Mouse (Mus musculus) hindbrain, embryonic 13.5 days (tissue): ENCODE measurements around the gene Dcun1d2. TPM values are rescaled to one million over a fixed set of nuclear protein-coding genes. Genes with fewer than 3 reads are reported as not detected.
"Not testable (repeated sequence)": the region's sequence is repeated elsewhere in the genome, so short reads cannot be mapped to it uniquely, and the experiment has no call there.

Experiments used
- ATAC-seq: fragments of 200-750 bp; cut with Nextera tagmentation; 2 replicates; pipeline ENCODE4 v1.8.0; 2017; ENCODE audit warnings: moderate TSS enrichment; ENCODE audit not compliant: low FRiP score
- H3K27ac ChIP-seq: fragments of 300-500 bp; sonication (generic); 2 replicates; pipeline ENCODE4 v1.5.1; 2015; ENCODE audit warnings: inconsistent platforms, mild to moderate bottlenecking, moderate library complexity
- H3K27me3 ChIP-seq: fragments of 300-500 bp; sonication (generic); 2 replicates; pipeline ENCODE4 v1.6.1; 2015; ENCODE audit warnings: mild to moderate bottlenecking, inconsistent platforms
- H3K36me3 ChIP-seq: fragments of 300-500 bp; sonication (generic); 2 replicates; pipeline ENCODE4 v1.6.1; 2015; ENCODE audit warnings: mild to moderate bottlenecking, inconsistent platforms
- H3K4me1 ChIP-seq: fragments of 300-500 bp; sonication (generic); replicated peaks from 2 replicates; pipeline ENCODE4 v1.6.1; 2015; ENCODE audit warnings: inconsistent platforms
- H3K4me2 ChIP-seq: fragments of 300-500 bp; sonication (generic); 2 replicates; pipeline ENCODE4 v1.6.1; 2015; ENCODE audit warnings: inconsistent platforms, mild to moderate bottlenecking, moderate library complexity
- H3K4me3 ChIP-seq: fragments of 300-500 bp; sonication (generic); 2 replicates; pipeline ENCODE4 v1.5.1; 2015; ENCODE audit warnings: mild to moderate bottlenecking, inconsistent platforms
- H3K9ac ChIP-seq: fragments of 300-500 bp; sonication (generic); 2 replicates; pipeline ENCODE4 v1.6.1; 2015; ENCODE audit warnings: mild to moderate bottlenecking, inconsistent platforms
- H3K9me3 ChIP-seq: fragments of 300-500 bp; sonication (generic); 2 replicates; pipeline ENCODE4 v1.6.1; 2016; ENCODE audit warnings: inconsistent platforms
- WGBS: fragments of 180-500 bp; shearing (Covaris S2); methylation state at CpG from one replicate; pipeline ENCODE4 v1.1.7; 2015; 5-methylcytosine and 5-hydroxymethylcytosine counted together
- polyA plus RNA-seq: library from polyadenylated mRNA; unstranded; fragments of >200 nt; fragmentation: Nextera tagmentation; extraction: Ambion mirVana; gene quantifications from 2 replicates; pipeline ENCODE4 v1.2.1, GENCODE M21; 2015

Gene Dcun1d2
- polyA plus RNA-seq: 33.7 and 34.0 TPM in 2 replicates

- no peaks in the 10 kb centered on the region for H3K9me3 ChIP-seq
- H3K4me3 ChIP-seq: peak within 1 kb of the TSS; percentile 93
- no peaks in the 10 kb centered on the region for H3K27me3 ChIP-seq
- H3K9ac ChIP-seq: peak within 1 kb of the TSS; percentile 88
- peaks cover 18% of the 10 kb centered on the region for H3K36me3 ChIP-seq
- under 1% methylated on average over 79 of the region's 79 CpGs for WGBS
- ATAC-seq: peak; percentile 95
- H3K27ac ChIP-seq: peak within 1 kb of the TSS; percentile 87
- peak within 1 kb of the TSS; percentile 96 for H3K4me2 ChIP-seq
- H3K4me1 ChIP-seq: peaks cover 37% of the 10 kb centered on the region
Observed at GRCm38 (mm10) chr8:13287692-13288623, at the start of gene Dcun1d2, which contains the start of gene Tmco3. Gene Dcun1d2, minus strand, starts transcription at chr8:13288131. Gene Tmco3, plus strand, starts transcription at chr8:13288190.

GRCm38 (mm10) chr8:13337678-13338077 lies 49.7 kb upstream of the Dcun1d2 start:
- H3K4me3 ChIP-seq: peak overlapping the region; percentile 92
- 82% methylated on average over 3 of the region's 3 CpGs for WGBS
- peak; percentile 12; the same call in 1 of the 2 replicates for ATAC-seq

GRCm38 (mm10) chr8:13337245-13337644 lies 49.3 kb upstream of the Dcun1d2 start:
- H3K36me3 ChIP-seq: peaks cover 15% of the 10 kb centered on the region
- not testable (repeated sequence) for H3K9ac ChIP-seq, ATAC-seq, H3K27ac ChIP-seq, H3K9me3 ChIP-seq, H3K4me3 ChIP-seq, H3K4me2 ChIP-seq, H3K27me3 ChIP-seq
- 92% methylated on average over 6 of the region's 6 CpGs for WGBS
- H3K4me1 ChIP-seq: peaks cover 29% of the 10 kb centered on the region

More at GRCm38 (mm10) chr8:13337678-13338077, 49.7 kb upstream of the Dcun1d2 start:
- H3K4me2 ChIP-seq: peak overlapping the region; percentile 91
- peaks cover 29% of the 10 kb centered on the region for H3K4me1 ChIP-seq
- peak overlapping the region; percentile 94; the same call in 1 of the 2 replicates for H3K9ac ChIP-seq
- peaks cover 19% of the 10 kb centered on the region for H3K36me3 ChIP-seq
- H3K27ac ChIP-seq: peak overlapping the region; percentile 71
- no peaks in the 10 kb centered on the region for H3K9me3 ChIP-seq
- no peaks in the 10 kb centered on the region for H3K27me3 ChIP-seq

- Histone ChIP-seq H3K27me3 (no peaks in the 10 kb centered on the region), H3K9me3 (no peaks in the 10 kb centered on the region), H3K27ac (no peak overlapping the region), H3K36me3 (no peaks in the 10 kb centered on the region), H3K4me1 (peaks cover 9% of the 10 kb centered on the region), H3K4me2 (no peak overlapping the region), H3K4me3 (no peak overlapping the region), H3K9ac (no peak overlapping the region)
- WGBS: 47% methylated on average over 1 of the region's 1 CpGs
- ATAC-seq: no peak
Observed at GRCm38 (mm10) chr8:13334671-13335070, 46.7 kb upstream of the Dcun1d2 start.

- Histone ChIP-seq H3K27me3 (no peaks in the 10 kb centered on the region), H3K27ac (no peak overlapping the region), H3K4me3 (no peak overlapping the region), H3K4me2 (no peak overlapping the region), H3K9ac (no peak overlapping the region), H3K4me1 (peaks cover 9% of the 10 kb centered on the region), H3K36me3 (peaks cover 15% of the 10 kb centered on the region), H3K9me3 (no peaks in the 10 kb centered on the region)
- no peak for ATAC-seq
- WGBS: 40% methylated on average over 5 of the region's 5 CpGs
Observed at GRCm38 (mm10) chr8:13326598-13326997, 38.7 kb upstream of the Dcun1d2 start.

- H3K4me2 ChIP-seq: no peak overlapping the region
- no peaks in the 10 kb centered on the region for H3K27me3 ChIP-seq
- peaks cover 85% of the 10 kb centered on the region for H3K36me3 ChIP-seq
- WGBS: 94% methylated on average over 10 of the region's 10 CpGs
- no peak overlapping the region for H3K27ac ChIP-seq
- H3K4me3 ChIP-seq: no peak overlapping the region
- ATAC-seq: no peak
- H3K4me1 ChIP-seq: no peaks in the 10 kb centered on the region
- no peak overlapping the region for H3K9ac ChIP-seq
- no peaks in the 10 kb centered on the region for H3K9me3 ChIP-seq
Observed at GRCm38 (mm10) chr8:13316671-13317070, 28.7 kb upstream of the Dcun1d2 start.

GRCm38 (mm10) chr8:13314922-13315321 lies 27.0 kb upstream of the Dcun1d2 start:
- 90% methylated on average over 3 of the region's 3 CpGs for WGBS
- peaks cover 88% of the 10 kb centered on the region for H3K36me3 ChIP-seq
- no peak overlapping the region for H3K27ac ChIP-seq
- H3K4me3 ChIP-seq: no peak overlapping the region
- H3K9ac ChIP-seq: no peak overlapping the region
- no peaks in the 10 kb centered on the region for H3K4me1 ChIP-seq
- H3K4me2 ChIP-seq: no peak overlapping the region
- H3K9me3 ChIP-seq: no peaks in the 10 kb centered on the region
- no peaks in the 10 kb centered on the region for H3K27me3 ChIP-seq
- no peak for ATAC-seq

GRCm38 (mm10) chr8:13306916-13307315 lies 19.0 kb upstream of the Dcun1d2 start:
- Histone ChIP-seq H3K36me3 (peaks cover 87% of the 10 kb centered on the region), H3K4me3 (no peak overlapping the region), H3K9me3 (peaks cover 5% of the 10 kb centered on the region; the same call in 1 of the 2 replicates), H3K4me1 (no peaks in the 10 kb centered on the region), H3K27ac (no peak overlapping the region), H3K4me2 (no peak overlapping the region), H3K27me3 (no peaks in the 10 kb centered on the region), H3K9ac (no peak overlapping the region)
- ATAC-seq: no peak
- 84% methylated on average over 9 of the region's 9 CpGs for WGBS

GRCm38 (mm10) chr8:13306309-13306909 lies 18.5 kb upstream of the Dcun1d2 start:
- H3K9me3 ChIP-seq: peaks cover 5% of the 10 kb centered on the region; the same call in 1 of the 2 replicates
- 82% methylated on average over 7 of the region's 7 CpGs for WGBS
- H3K4me1 ChIP-seq: no peaks in the 10 kb centered on the region
- no peak for ATAC-seq
- H3K4me2 ChIP-seq: no peak overlapping the region
- H3K9ac ChIP-seq: no peak overlapping the region
- peaks cover 92% of the 10 kb centered on the region for H3K36me3 ChIP-seq
- H3K4me3 ChIP-seq: no peak overlapping the region
- no peaks in the 10 kb centered on the region for H3K27me3 ChIP-seq
- no peak overlapping the region for H3K27ac ChIP-seq

- Histone ChIP-seq H3K9me3 (peaks cover 5% of the 10 kb centered on the region; the same call in 1 of the 2 replicates), H3K4me2 (no peak overlapping the region), H3K36me3 (peaks cover 92% of the 10 kb centered on the region), H3K9ac (no peak overlapping the region), H3K4me3 (no peak overlapping the region), H3K4me1 (no peaks in the 10 kb centered on the region), H3K27ac (no peak overlapping the region), H3K27me3 (no peaks in the 10 kb centered on the region)
- WGBS: 98% methylated on average over 4 of the region's 4 CpGs
- ATAC-seq: no peak
Observed at GRCm38 (mm10) chr8:13305884-13306283, 18.0 kb upstream of the Dcun1d2 start.

- Histone ChIP-seq H3K27ac (no peak overlapping the region), H3K36me3 (peaks cover 92% of the 10 kb centered on the region), H3K27me3 (no peaks in the 10 kb centered on the region), H3K4me3 (no peak overlapping the region), H3K9ac (no peak overlapping the region), H3K4me1 (no peaks in the 10 kb centered on the region), H3K4me2 (no peak overlapping the region), H3K9me3 (peaks cover 5% of the 10 kb centered on the region; the same call in 1 of the 2 replicates)
- 93% methylated on average over 6 of the region's 6 CpGs for WGBS
- no peak for ATAC-seq
Observed at GRCm38 (mm10) chr8:13305459-13305858, 17.5 kb upstream of the Dcun1d2 start.

GRCm38 (mm10) chr8:13301036-13301435 lies 13.1 kb upstream of the Dcun1d2 start:
- 95% methylated on average over 7 of the region's 7 CpGs for WGBS
- Histone ChIP-seq H3K9me3 (peaks cover 4% of the 10 kb centered on the region; the same call in 1 of the 2 replicates), H3K9ac (no peak overlapping the region), H3K4me1 (no peaks in the 10 kb centered on the region), H3K36me3 (peaks cover 94% of the 10 kb centered on the region), H3K27me3 (no peaks in the 10 kb centered on the region), H3K27ac (no peak overlapping the region), H3K4me3 (no peak overlapping the region), H3K4me2 (no peak overlapping the region)
- no peak for ATAC-seq
